Mouse (Mus musculus): ENCODE data around the gene Ptprt. TPM values are rescaled to one million over a fixed set of nuclear protein-coding genes. Genes with fewer than 3 reads are reported as not detected.

Ptprt gene
- total and polyA plus RNA-seq, 3 experiments = not detected

DNA sequence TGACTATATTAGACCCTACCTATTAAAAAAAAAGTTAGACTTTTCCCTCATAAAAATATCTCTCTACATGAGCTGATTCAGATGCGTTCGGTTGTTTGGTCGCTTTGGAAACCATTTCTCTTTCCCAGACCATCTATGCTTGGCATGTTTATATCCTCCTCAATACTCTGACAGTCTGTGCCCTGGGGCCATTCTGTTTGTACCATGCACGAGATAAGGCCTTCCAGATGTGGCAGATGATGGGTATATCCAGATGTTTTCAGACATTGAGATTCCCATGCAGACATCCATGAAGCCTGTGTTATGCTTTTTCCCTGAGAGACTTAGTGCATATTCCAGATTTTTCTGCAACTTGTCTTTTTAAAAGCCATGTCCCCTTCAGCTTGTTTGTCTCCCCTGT, 1052.5 kb downstream of the Ptprt start:
- Histone ChIP-seq H3K27me3 (ENCODE audit: control insufficient read depth in 1 of 2, insufficient read depth in 2 of 2, low read length in 2 of 2) (no peaks in the 10 kb centered on the region), H3K27ac (ENCODE audit: control insufficient read depth, low read depth, low read length) (no peak overlapping the region), H3K9me3 (replicated peaks; ENCODE audit: insufficient read depth, low read length) (no peaks in the 10 kb centered on the region)

DNA sequence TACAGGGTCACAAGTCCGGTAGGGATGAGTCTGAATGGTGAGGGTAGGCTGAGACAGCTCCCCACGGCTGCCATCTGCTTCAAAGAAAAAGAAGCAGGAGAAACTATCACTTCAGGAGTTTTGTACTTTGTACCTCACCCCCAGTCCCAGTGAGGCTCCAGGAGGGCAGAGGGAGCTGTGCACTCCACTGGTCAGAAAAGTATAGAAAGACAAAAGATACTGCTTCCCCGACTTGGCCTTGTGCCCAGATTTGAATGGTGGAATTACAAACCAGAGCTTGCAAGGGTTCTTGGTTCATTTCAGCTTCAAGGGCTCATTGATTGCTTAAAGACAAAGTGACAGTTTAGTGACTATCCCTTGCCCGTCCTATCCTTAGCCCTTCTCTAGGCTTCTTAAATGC, 1053.6 kb downstream of the Ptprt start:
- DNase-seq (ENCODE audit: low read depth, low spot score) = no peak
- no peaks in the 10 kb centered on the region for H3K79me2 ChIP-seq (ENCODE audit: control insufficient read depth, insufficient read depth, low read length, poor library complexity)
- H3K4me3 ChIP-seq (ENCODE audit: control insufficient read depth in 1 of 2, insufficient read depth in 1 of 2, low read depth in 2 of 2, low read length in 2 of 2) = no peak overlapping the region
- no peak overlapping the region for H3K27ac ChIP-seq (ENCODE audit: control insufficient read depth, low read depth, low read length)
- H3K9me3 ChIP-seq (replicated peaks; ENCODE audit: insufficient read depth, low read length) = no peaks in the 10 kb centered on the region
- no peaks in the 10 kb centered on the region for H3K4me1 ChIP-seq (ENCODE audit: control insufficient read depth in 1 of 2, insufficient read depth in 2 of 2, low read length in 2 of 2)
- no peaks in the 10 kb centered on the region for H3K27me3 ChIP-seq (ENCODE audit: control insufficient read depth in 1 of 2, insufficient read depth in 2 of 2, low read length in 2 of 2)
- TF ChIP-seq USF2 (IDR thresholded peaks at IDR 0.05; ENCODE audit: borderline replicate concordance in 1 of 2, insufficient read depth in 1 of 2, low read depth in 1 of 2, low read length in 2 of 2) (no peak), GATA1 (IDR thresholded peaks at IDR 0.05; ENCODE audit: low read depth, low read length) (no peak), POLR2A (IDR thresholded peaks at IDR 0.05; ENCODE audit: control insufficient read depth in 1 of 2, insufficient read depth in 1 of 2, low read depth in 1 of 2, low read length in 2 of 2, poor library complexity in 1 of 2) (no peak), E2F4 (IDR thresholded peaks at IDR 0.05; ENCODE audit: borderline replicate concordance, low read depth, low read length) (no peak), HCFC1 (IDR thresholded peaks at IDR 0.05; ENCODE audit: low read depth, low read length) (no peak), ELF1 (IDR thresholded peaks at IDR 0.05; ENCODE audit: low read depth, low read length) (no peak), NELFE (IDR thresholded peaks at IDR 0.05; ENCODE audit: low read depth, low read length) (no peak), SIN3A (IDR thresholded peaks at IDR 0.05; ENCODE audit: low read length) (no peak)
- no peak overlapping the region for H3K9ac ChIP-seq (ENCODE audit: control insufficient read depth, low read depth, low read length, poor library complexity, severe bottlenecking)
- H3K36me3 ChIP-seq (ENCODE audit: control insufficient read depth in 1 of 2, insufficient read depth in 2 of 2, low read length in 2 of 2) = no peaks in the 10 kb centered on the region

More for the DNA sequence above, 1052.5 kb downstream of the Ptprt start:
- no peak for DNase-seq (ENCODE audit: low read depth, low spot score)
- Histone ChIP-seq H3K4me3 (ENCODE audit: control insufficient read depth in 1 of 2, insufficient read depth in 1 of 2, low read depth in 2 of 2, low read length in 2 of 2) (no peak overlapping the region), H3K79me2 (ENCODE audit: control insufficient read depth, insufficient read depth, low read length, poor library complexity) (no peaks in the 10 kb centered on the region), H3K9ac (ENCODE audit: control insufficient read depth, low read depth, low read length, poor library complexity, severe bottlenecking) (no peak overlapping the region), H3K4me1 (ENCODE audit: control insufficient read depth in 1 of 2, insufficient read depth in 2 of 2, low read length in 2 of 2) (no peaks in the 10 kb centered on the region), H3K36me3 (ENCODE audit: control insufficient read depth in 1 of 2, insufficient read depth in 2 of 2, low read length in 2 of 2) (no peaks in the 10 kb centered on the region)
- TF ChIP-seq JUND (IDR thresholded peaks at IDR 0.05; ENCODE audit: low read depth, low read length) = no peak
- no peak for TF ChIP-seq POLR2AphosphoS2 (IDR thresholded peaks at IDR 0.05; ENCODE audit: low read length)
- TF ChIP-seq CHD1 (IDR thresholded peaks at IDR 0.05; ENCODE audit: low read depth, low read length) = no peak
- TF ChIP-seq ETS1 (IDR thresholded peaks at IDR 0.05; ENCODE audit: low read depth, low read length) = no peak
- TF ChIP-seq RCOR1 (IDR thresholded peaks at IDR 0.05; ENCODE audit: low read depth, low read length) = no peak
- no peak for TF ChIP-seq EP300 (IDR thresholded peaks at IDR 0.05; ENCODE audit: low read depth in 1 of 2, low read length in 2 of 2)
- no peak for TF ChIP-seq SMC3 (IDR thresholded peaks at IDR 0.05; ENCODE audit: low read depth, low read length)

DNA sequence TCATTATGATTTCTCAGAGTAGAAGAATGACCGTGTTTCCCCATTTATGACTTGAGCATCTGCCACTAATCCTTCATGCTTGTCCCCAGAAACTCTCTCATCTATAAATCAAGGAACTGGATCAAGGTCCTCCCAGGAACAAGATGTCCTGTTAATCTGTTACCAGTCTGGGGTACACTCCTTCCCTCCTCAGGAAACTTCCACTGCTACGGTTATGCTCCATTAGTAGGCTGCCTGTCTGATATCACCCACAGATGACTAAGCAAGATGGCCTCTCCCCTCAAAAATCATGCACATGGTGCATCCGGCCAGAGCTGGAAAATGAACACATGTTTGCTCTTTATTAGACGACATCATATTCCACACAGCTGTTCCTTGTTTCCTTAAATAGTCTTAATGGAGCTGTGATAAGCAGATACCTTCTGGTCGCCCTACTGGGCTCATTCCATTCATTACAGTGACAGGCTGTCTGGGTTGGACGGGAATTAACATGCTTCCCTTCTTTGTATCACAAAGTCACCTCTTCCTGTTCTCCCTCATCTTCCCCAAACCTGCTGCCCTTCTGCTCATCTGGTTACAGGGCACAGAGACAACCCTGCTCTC, 1060.6 kb downstream of the Ptprt start:
- no peak for DNase-seq (ENCODE audit: low read depth, low spot score)
- no peak overlapping the region for H3K27ac ChIP-seq (ENCODE audit: control insufficient read depth, low read depth, low read length)
- no peaks in the 10 kb centered on the region for H3K36me3 ChIP-seq (ENCODE audit: control insufficient read depth in 1 of 2, insufficient read depth in 2 of 2, low read length in 2 of 2)
- H3K4me1 ChIP-seq (ENCODE audit: control insufficient read depth in 1 of 2, insufficient read depth in 2 of 2, low read length in 2 of 2) = no peaks in the 10 kb centered on the region
- H3K9ac ChIP-seq (ENCODE audit: control insufficient read depth, low read depth, low read length, poor library complexity, severe bottlenecking) = no peak overlapping the region
- H3K9me3 ChIP-seq (replicated peaks; ENCODE audit: insufficient read depth, low read length) = no peaks in the 10 kb centered on the region
- H3K4me3 ChIP-seq (ENCODE audit: control insufficient read depth in 1 of 2, insufficient read depth in 1 of 2, low read depth in 2 of 2, low read length in 2 of 2) = no peak overlapping the region
- no peaks in the 10 kb centered on the region for H3K27me3 ChIP-seq (ENCODE audit: control insufficient read depth in 1 of 2, insufficient read depth in 2 of 2, low read length in 2 of 2)
- H3K79me2 ChIP-seq (ENCODE audit: control insufficient read depth, insufficient read depth, low read length, poor library complexity) = no peaks in the 10 kb centered on the region
- no peak for TF ChIP-seq HCFC1 (IDR thresholded peaks at IDR 0.05; ENCODE audit: low read depth, low read length)
- TF ChIP-seq GABPA (IDR thresholded peaks at IDR 0.05; ENCODE audit: low read depth, low read length) = no peak
- TF ChIP-seq MAFK (IDR thresholded peaks at IDR 0.05; ENCODE audit: borderline replicate concordance, low read depth, low read length) = no peak
- no peak for TF ChIP-seq POLR2AphosphoS2 (IDR thresholded peaks at IDR 0.05; ENCODE audit: low read length)
- TF ChIP-seq USF2 (IDR thresholded peaks at IDR 0.05; ENCODE audit: borderline replicate concordance in 1 of 2, insufficient read depth in 1 of 2, low read depth in 1 of 2, low read length in 2 of 2) = no peak
- no peak for TF ChIP-seq TBP (IDR thresholded peaks at IDR 0.05; ENCODE audit: low read depth, low read length)
- TF ChIP-seq MYC (IDR thresholded peaks at IDR 0.05; ENCODE audit: low read depth, low read length) = no peak
- no peak for TF ChIP-seq ZNF384 (IDR thresholded peaks at IDR 0.05; ENCODE audit: low read depth, low read length)
- TF ChIP-seq CTCF (IDR thresholded peaks at IDR 0.05 in 2 of 3, conservative IDR thresholded peaks at IDR 0.05 in 1 of 3; ENCODE audit: control insufficient read depth in 1 of 3, insufficient read depth in 1 of 3, low read depth in 2 of 3, low read length in 3 of 3, poor library complexity in 1 of 3, severe bottlenecking in 1 of 3) = no peak
- no peak for TF ChIP-seq NELFE (IDR thresholded peaks at IDR 0.05; ENCODE audit: low read depth, low read length)
- TF ChIP-seq MAX (IDR thresholded peaks at IDR 0.05; ENCODE audit: low read length) = no peak
- TF ChIP-seq CHD2 (IDR thresholded peaks at IDR 0.05; ENCODE audit: low read length) = no peak
- no peak for TF ChIP-seq RAD21 (IDR thresholded peaks at IDR 0.05; ENCODE audit: low read depth, low read length)
- no peak for TF ChIP-seq MAZ (IDR thresholded peaks at IDR 0.05; ENCODE audit: low read depth, low read length)
- TF ChIP-seq RCOR1 (IDR thresholded peaks at IDR 0.05; ENCODE audit: low read depth, low read length) = no peak
- TF ChIP-seq EP300 (IDR thresholded peaks at IDR 0.05; ENCODE audit: low read depth in 1 of 2, low read length in 2 of 2) = no peak
- TF ChIP-seq USF1 (IDR thresholded peaks at IDR 0.05; ENCODE audit: low read depth, low read length) = no peak
